Mouse (Mus musculus): ENCODE data around the gene Cplx3.

The Cplx3 gene

DNA sequence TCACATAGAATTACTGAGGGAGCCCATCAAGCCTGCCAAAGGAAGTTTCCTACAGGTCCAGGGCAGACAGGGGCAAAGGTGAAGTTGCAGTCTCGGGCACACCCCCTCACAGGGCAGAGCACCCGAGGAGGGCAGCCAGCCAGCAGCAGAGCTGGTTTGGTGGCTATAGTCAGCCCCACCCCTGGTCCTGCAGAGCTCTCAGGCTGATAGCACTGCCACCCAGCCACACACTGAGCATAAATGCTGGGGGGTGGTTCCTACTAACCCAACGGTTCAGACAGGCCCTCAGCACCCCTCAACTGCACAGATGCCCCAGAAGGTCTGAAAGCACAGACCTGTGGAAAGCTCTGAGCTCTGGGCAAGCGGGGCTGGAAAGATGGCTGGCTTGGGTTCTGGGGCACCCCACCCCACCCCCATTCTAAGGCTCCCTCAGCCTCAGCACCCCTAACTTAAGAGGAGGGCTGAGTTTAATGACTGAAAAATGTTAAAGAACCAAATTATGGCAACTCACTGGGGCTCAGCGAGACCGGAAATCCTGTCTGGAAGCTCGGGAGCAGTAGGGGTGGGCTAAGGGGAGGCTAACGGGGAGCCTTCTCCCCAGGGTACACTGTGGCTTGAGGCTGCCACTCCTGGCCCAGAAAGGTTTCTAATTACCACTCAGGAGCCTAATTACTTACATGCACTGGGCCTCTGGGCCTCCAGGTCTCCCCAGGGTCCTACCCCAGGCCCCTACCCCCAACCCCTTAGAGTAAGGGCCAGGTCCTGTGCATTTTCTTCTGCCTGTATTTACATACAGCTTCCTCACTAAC, 32.8 kb upstream of the Cplx3 start:
- DNase-seq (ENCODE audit: low read depth, low spot score) = no peak

DNA sequence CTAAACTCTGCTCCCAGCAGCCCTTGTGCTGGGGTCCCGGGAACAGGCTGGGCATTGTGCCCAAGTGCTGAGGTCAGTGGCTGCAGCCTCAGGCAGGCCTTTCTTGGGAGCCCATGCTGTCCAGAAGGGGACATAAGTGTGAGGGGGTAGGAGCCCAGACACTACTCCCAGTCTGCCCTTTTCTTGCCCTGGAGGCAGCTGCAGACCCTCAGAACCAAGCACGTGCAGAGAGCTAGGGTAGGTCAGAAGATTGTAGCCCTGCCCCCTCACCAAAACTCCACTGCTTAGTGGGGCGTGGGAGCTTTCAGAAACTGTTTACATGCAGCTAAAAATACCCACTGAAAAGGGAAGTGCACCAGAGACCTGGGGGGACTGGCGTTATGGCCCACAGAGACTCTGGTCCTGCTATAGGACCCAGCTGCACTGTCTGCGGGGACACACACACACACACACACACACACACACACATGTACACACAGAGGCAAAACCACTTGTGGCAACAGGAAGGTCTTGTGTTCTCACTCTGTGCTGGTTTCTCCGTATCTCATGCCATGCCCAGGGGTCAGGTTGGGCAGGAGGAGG, 31.8 kb upstream of the Cplx3 start:
- no peak for DNase-seq (ENCODE audit: low read depth, low spot score)

DNA sequence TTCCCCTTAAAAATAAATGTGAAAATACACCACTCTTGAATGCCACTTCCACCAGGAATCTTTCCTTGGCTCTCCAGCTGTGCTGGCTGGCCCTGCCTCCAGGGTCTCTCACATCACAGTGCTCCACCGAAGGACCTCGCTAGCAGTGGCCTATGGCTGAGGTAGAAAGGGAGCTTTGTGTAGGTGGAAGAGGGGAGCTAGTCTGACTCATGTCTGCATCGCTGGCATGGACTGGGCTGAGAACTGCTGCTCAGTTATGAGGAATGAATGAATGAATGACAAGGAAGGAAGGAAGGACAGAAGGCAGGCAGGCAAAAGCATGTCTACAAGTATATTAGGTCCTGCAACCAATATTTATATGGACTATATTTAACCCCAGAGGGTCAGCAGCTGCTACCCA, 31.2 kb upstream of the Cplx3 start:
- DNase-seq (ENCODE audit: low read depth, low spot score) = no peak

DNA sequence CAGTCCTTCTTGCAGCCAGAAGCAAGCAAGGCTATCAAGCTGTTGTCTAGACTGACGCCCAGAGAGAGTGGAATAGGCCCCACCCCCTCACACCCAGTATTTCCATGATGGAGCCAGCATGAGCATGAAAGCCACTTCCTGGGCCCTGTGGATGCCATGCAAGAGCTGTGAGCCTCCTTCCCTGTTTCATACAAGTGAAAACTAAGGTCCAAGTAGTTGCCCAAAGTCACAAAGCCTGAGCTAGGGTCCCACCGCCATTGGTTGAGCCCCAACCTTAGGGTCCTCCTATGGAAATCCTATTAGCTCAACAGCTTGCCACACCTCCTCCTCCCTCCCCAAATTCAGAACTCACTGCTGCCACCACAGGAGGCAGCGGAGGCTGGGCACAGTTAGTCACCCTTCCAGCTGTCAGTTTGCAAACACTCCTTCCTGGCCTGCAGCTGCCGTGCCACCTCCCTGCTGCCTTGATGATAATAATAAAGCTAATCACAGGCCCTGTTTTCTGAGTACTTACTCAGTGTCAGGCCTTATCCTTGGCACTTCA, 27.5 kb upstream of the Cplx3 start:
- DNase-seq (ENCODE audit: low read depth, low spot score) = no peak

DNA sequence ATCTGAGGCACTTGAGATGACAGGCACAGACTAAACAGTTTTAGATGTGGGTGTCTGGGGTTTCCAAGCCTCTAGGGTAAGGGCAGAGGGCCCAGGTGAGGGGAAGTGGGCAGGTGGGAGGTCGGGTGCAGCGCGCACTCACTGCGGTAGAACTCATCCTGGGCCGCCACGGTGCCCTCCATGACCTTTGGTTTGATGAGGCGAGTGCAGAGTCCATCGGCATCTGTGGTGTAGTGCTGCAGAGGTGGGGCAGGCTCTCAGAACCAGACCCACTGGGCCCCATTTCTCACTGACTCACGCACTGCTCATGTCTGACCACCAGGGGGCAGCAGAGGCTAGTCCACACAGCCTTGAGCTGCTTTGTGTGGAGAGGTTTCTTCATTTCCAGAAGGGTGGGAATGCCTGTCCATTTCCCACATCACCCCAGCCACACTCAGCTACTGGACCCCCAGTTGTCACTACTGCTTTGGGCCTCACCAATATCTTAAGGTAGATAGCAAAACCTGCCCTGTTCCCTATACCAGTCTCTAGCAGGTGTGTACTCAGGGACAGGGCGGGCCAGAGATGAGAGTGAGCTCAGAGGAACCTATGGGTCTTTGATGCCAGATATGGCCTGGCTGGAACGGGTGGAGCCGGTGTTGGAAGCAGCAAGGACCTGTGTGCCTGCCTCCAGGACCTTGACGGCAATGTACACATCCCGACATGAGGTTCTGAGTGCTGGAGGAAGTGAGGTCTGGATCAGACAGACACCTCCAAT, 23.2 kb upstream of the Cplx3 start:
- peak; percentile 54 for DNase-seq (ENCODE audit: low read depth, low spot score)

DNA sequence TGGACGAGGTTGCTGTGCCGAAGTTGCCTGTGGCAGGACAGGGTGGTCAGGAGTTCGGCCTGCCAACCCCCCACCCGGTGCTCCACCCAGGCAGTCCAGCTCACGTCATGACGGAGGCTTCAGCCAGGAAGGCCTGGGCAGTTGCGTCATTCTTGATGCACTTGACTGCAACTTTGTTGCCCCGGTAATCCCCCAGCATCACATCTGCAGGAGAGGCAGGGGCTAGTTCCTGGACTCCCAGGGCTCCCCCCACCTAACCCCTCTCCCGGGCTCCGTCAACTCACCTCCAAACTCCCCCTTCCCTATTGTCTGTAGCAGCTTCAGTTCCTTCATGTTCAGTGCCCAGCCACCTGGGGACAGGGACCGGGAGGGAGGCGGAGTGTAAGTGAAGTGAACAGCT, 22.6 kb upstream of the Cplx3 start:
- DNase-seq (ENCODE audit: low read depth, low spot score) = no peak

DNA sequence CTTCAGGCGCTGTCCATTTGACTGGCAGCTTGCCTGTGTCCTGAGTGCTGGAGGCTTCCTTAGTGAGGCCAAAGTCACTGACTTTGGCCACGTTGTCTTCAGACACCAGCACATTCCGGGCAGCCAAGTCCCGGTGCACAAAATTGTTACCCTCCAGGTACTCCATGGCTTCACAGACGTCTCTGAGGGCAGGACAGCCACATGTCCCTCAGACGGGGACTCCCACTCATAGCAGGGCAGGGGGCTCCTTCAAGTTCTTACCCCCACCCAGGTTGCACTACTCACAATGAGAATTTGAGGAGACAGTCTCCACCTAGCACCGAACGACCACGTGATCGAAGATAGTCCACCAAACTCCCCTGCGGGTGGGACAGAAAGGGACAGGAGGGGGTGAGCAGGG, 21.8 kb upstream of the Cplx3 start:
- DNase-seq (ENCODE audit: low read depth, low spot score) = no peak

DNA sequence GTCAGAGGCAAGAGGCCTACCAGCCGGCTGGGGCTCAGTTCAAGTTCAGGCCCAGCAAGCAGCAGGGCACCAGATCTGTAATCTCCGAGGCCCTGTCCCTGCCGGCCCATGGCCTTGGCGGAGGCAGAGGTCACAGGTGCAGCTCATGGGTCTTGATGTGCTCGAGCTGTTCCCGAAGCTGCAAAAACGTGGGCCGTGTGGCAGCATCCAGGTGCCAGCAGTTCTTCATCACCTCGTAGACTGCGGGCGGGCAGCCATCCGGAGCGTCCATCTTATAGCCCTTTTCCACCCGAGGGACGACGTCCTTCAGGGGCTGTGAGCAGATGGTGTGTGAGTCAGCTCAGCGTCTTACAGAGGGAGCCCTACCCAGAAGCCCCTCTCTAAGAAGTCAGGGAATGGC, 21.1 kb upstream of the Cplx3 start:
- no peak for DNase-seq (ENCODE audit: low read depth, low spot score)

DNA sequence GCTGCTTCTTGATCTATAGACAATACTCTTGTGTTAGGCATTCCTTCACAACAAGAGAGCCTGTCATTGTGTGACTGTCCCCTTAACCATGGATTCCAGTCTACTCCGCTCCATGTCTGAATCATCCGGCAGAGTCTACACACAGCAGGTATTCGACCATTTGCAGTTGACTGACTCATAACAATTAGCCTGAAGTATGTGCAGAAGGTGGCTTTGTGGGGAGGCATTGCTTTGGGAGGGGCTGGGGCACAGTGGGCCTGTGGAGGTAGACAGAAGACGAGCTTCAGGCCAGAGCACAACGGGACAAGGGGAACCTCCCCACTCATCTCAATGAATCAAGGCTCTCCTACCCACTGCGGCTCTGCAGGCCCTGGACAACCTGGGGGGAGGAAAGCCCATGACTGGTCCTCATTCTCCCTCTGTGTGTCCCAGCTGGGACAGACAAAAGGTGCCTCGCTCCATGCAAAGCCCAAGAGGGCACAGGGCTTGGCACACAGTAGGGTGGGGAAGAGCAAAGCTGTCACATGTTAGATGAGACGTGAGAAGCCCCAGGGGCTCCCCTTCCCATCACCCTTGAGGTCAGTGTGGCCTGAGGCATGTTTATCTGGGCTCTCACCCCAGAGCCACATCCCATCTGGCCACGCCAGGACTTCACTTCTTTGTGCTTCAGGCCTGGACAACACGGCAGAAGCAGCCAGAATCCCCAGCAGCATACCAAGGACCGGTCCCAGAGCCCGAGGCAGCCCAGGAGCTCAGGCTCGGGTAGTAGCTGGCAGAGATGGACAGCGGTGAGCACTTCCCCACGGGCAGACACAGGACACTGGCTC, 19.8 kb upstream of the Cplx3 start:
- DNase-seq (ENCODE audit: low read depth, low spot score) = no peak

DNA sequence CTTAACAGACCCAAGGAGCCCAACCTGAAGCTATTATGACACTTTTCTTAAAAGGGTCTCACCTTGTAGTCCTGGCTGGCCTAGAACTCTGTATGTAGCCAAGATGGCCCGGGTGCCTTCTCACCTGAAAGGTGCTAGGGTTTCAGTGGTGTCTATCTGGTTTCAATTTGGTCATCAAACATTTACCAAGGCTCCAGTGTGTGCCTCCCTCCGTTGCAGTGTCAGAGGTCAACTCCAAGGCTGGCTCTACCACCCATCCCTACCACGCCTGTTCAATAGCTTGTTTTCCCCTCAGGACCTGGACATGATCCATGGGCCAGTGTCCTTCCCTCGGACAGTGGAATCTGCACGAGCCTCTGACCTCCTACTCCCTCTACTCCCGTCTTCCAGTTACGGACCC, 18.2 kb upstream of the Cplx3 start:
- DNase-seq (ENCODE audit: low read depth, low spot score) = no peak

DNA sequence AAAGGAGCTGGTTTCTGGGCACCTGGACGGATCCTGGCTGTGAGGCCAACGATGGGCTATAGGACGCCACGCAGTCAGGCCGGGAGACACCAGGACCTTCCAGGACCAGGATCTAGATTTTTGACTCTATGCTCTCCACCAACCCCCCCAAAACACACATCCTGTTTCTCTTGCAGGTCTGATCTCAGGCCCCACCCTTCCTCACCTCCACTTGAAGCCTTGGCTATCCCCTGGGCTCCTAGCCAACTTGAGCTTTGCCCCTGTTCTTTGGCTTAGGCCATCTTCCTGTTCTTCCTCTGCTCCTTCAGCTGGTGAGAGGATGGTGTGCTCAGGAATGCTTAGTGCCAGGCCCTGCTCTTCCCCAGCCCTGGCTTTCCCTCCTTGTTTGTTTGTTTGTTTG, 14.6 kb upstream of the Cplx3 start, which contains the start of gene Lman1l:
TSS of gene Lman1l (minus strand) at position 101 of the 400 bp plus-strand sequence.
- no peak for DNase-seq (ENCODE audit: low read depth, low spot score)

DNA sequence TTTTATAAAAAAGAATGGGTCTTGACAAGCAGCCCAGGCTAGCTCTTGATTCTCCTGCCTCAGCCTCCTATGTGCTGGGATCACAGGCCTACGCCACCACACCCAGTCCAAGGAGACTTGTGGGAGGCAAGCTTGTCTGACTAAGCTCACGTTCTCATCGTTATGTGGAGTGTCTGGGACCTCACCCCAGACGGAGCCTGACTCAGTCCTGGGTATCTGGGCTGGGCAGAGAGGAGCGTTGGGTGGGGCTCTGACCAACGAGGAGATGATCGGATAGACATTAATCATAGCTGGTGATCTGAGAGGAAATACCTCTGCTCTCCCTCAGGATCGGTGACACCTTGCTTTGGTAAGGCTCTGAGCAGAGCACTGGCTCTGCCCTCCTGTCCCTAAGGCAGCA, 12.8 kb upstream of the Cplx3 start:
- no peak for DNase-seq (ENCODE audit: low read depth, low spot score)

DNA sequence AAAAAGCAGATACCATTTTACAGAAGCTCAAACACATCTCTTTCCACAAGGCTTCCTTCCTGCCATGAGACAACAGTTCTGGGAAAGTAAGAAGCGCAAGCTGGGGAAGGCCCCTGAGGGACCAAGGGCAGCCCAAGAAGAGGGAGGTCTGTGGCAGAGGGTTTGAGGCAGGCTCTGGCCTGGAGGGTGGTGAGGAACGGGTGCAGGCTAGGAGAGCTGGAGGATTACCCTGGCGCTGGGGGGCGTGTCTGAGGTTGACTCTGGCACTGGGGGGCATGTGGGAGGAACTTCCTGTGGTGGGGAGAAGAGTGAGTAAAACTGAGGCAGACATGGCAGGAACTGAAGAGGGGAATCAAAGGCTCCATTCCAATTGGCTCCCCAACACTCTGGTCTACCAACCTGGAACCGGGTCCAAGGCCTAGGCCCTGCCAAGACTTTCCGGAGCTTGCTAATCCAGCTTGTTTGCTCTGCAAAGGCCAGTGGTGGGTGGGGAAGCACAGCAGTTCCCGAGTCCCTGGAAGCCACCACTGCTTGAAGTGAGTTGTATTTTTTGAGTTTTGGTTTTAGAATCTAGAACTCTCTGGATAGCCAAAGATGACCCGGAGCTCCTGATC, 11.6 kb upstream of the Cplx3 start:
- no peak for DNase-seq (ENCODE audit: low read depth, low spot score)

DNA sequence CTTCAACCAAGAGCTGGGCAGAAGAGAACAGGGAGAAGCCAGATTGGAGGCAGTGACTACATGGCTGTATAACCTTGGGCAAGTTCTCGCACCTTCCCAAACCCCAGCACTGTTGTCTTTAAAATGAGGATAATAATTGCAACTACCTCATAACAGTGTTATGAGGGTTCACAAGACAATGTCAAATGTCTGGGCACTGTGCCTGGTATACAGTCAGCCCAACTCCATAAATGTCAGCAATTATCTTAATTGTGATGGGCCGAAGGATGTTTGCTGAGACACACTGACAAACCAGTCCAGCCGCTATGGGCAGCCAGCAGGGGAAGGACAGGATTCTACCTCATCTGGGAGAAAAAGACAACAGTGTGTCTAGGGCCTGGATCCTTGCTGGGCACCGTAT, 8.7 kb upstream of the Cplx3 start:
- DNase-seq (ENCODE audit: low read depth, low spot score) = no peak

DNA sequence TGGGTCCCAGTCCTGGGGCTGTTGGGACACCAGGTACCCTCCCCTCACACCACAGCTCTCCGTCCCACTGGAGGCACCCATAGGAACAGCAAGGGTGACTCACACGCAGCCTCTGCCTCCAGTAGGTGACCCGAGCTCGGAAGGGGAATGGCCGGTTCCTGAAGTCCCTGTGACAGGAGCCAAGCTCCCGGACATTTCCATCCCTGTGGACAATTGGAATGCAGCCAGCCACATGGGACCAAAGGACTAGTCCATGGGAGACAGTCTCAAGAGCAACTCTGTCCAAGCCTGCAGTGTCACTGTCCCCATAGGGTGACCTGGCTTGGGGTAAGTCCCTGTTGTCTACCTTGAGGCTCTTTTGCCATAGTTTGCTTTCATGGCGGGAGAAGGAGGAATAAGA, 7.9 kb upstream of the Cplx3 start:
- DNase-seq (ENCODE audit: low read depth, low spot score) = no peak

DNA sequence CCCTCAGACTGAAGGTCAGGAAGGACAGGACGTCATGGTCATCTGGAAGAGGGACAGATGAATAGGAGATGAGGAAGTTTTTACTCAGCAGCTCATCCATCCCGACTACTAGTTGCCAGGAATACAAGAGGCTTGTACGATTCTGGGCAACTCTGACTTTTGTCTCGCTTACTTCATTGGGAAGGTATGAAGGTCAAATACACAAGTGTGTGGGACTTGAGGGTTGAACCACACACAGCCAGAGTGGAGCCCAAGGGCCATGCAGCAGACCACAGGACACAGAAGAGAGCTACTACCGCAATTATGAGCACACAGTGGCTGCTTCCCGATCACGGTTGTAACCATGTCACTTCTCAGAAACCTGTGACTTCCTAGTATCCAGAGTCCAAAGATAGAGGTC, 6.5 kb upstream of the Cplx3 start:
- no peak for DNase-seq (ENCODE audit: low read depth, low spot score)

DNA sequence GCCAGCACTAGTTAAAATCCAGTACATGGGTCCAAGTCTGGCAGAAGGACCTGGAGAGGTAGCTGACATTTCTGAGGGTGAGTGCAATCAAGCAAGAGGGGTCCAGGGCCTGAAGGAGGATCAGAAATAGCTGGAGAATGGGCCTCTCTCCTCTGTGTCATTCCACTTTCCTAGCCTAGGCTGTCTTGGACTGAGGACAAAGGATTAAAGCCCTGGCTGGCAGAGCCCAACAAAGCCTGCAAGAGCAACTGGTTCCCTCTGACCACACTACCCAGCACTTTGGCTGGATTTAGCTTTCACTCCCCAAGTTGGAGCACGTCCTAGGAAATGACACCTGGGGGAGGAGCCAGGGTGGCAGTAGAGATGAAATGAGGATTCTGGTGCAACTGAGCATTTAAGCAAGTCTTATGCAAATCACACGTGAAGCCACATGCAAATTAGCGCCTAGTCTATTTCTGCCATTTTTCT, 4.3 kb upstream of the Cplx3 start:
- no peak for DNase-seq (ENCODE audit: low read depth, low spot score)

DNA sequence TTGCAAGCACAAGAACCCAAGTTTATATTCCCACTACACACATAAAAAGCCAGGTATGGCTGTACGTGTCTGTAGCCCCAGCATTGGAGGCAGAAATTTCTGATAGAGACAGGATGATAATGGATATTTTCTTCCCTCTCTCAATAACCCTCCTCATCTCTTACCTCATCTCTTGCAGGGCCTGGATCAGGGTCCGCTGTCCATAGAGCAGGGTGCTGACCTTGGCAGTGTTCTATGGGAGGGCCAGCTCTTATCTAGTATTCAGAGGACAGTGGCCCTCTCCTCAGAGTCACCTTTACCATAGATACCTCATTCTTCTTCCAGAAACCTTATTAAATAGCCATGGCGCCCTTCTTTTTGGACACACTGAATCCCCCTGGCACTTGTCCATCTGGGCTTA, 3.7 kb upstream of the Cplx3 start:
- DNase-seq (ENCODE audit: low read depth, low spot score) = no peak

DNA sequence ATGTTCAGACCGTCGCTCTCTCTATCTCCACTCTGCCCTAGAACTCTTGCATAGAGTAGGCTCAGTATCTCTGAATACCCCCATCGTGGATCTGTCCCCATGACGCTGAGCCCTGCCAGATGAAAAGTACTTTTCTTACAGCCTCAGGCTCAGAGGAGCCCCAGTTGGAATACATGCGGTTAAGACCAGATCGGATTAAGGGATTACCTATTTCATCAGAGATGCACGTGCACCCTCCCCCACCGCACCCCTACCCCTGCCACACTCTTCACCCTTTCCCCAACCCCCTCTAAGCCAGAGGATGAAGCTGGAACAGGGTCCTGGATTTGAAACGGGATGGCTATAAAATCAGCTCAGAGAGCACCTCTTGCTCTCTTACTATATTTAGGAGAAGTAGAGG, 578 bp downstream of the Cplx3 start:
- no peak for DNase-seq (ENCODE audit: low read depth, low spot score)

DNA sequence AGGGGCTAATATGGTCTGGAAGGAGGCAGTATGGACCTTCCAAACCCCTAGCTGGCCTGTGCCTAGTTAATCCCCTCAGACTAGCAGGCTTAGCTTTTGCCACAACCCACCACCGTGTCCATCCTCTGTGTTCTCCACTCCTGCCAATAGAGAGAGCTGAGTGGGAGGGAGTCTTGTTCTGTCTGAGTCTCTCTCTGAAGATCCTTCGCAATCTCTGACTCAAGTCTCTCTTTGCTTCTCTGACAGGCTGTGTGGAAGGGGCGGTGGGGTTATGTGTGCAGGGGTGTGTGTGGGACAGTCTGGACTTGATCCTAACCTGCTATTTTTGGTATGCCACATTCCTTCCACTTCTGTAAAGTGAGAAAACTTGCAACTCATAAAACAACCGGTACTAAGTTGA, 1.2 kb downstream of the Cplx3 start:
- no peak for DNase-seq (ENCODE audit: low read depth, low spot score)

DNA sequence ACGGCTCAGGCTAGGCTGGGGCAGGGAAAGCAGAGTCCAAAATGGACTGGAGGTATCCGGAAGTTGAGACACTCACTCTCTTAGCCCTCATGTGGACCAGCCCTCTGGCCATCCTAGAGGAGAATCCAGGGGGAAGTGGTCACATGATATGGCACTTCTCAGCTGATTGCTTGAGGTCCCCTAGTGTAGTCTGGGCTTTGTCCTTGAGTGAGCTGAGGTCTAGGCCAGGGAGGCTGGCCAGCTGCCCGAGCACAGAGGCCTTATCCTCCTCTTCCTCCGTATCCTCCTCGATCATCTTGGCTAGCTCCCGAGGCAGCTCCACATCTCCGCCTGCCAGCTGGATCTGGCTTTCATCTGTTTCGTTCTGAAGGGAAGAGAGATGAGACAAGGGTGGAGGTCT, 4.0 kb downstream of the Cplx3 start:
- no peak for DNase-seq (ENCODE audit: low read depth, low spot score)

All from embryo, embryonic 11.5 days (tissue).